Mouse (Mus musculus): ENCODE measurements around the gene Gemin4. TPM values are rescaled to one million over a fixed set of nuclear protein-coding genes. Genes with fewer than 3 reads are reported as not detected.

Gemin4 gene
- total RNA-seq, 1 experiment: 34.0 TPM

- no peak for TF ChIP-seq MAFK (IDR thresholded peaks at IDR 0.05; ENCODE audit: insufficient read depth, low read depth, low read length)
- TF ChIP-seq ZNF384 (IDR thresholded peaks at IDR 0.05; ENCODE audit: low read depth, low read length): no peak
- TF ChIP-seq HCFC1 (IDR thresholded peaks at IDR 0.05; ENCODE audit: borderline replicate concordance, insufficient read depth, low read length): no peak
- Histone ChIP-seq H3K9ac (ENCODE audit: insufficient read depth, low read depth, low read length, poor library complexity, severe bottlenecking) (peak overlapping the region; percentile 76), H3K27ac (ENCODE audit: insufficient read depth, low read depth, low read length, poor library complexity, severe bottlenecking) (no peak overlapping the region), H3K4me3 (ENCODE audit: insufficient read depth in 1 of 2, low read depth in 1 of 2, low read length in 2 of 2, poor library complexity in 1 of 2, severe bottlenecking in 1 of 2) (peak overlapping the region; percentile 83 to 97), H3K9me3 (ENCODE audit: control insufficient read depth, insufficient read depth, low read depth, low read length) (no peaks in the 10 kb centered on the region), H3K36me3 (ENCODE audit: control insufficient read depth, insufficient read depth, low read length, poor library complexity, severe bottlenecking) (no peaks in the 10 kb centered on the region; the same call in 1 of the 2 replicates), H3K4me1 (ENCODE audit: control insufficient read depth in 2 of 2, insufficient read depth in 2 of 2, low read length in 2 of 2, poor library complexity in 1 of 2) (0 out of 4 replicates have a peak, but pooled peaks cover 0 to 2% of the 10 kb centered on the region in 2 experiments)
- DNase-seq (ENCODE audit: low read depth, low spot score): peak; percentile 30
- in situ Hi-C loops (cut with MboI; ENCODE audit: low sequenced_read_pairs in 2 of 2, unreplicated experiment in 2 of 2): loop anchor here in 1 of 2 experiments (10.0 kb wide), 1 partner anchor 94 kb away; no protein-coding TSS in a partner anchor
Measured at GRCm38 (mm10) chr11:76178726-76179494, 38.6 kb downstream of the Gemin4 start.

DNA sequence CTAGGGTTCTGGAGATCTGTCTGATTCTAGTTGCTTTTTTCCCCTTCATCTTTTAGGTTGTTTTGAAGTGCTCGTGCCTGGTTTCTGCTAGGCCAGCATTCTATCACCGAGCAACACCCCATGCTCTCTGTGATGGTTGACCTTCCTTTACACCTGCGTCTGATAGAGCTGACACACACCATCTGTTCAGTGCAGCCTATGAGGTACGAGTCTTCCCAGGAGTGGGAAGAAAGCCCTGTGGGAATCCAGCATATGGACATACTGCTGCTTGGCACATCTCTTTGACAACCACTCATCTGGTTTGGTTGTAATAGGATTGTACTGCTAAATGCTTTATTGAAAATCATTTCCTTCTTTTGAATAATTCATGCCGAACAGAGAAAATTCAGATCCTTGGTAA, 47.3 kb downstream of the Gemin4 start:
- DNase-seq (ENCODE audit: low read depth, low spot score): no peak
- H3K4me3 ChIP-seq (ENCODE audit: insufficient read depth in 1 of 2, low read depth in 1 of 2, low read length in 2 of 2, poor library complexity in 1 of 2, severe bottlenecking in 1 of 2): no peak overlapping the region
- in situ Hi-C loops (cut with MboI; ENCODE audit: low sequenced_read_pairs in 2 of 2, unreplicated experiment in 2 of 2): loop anchor here in 1 of 2 experiments (10.0 kb wide), 1 partner anchor 85 kb away; no protein-coding TSS in a partner anchor
- H3K9me3 ChIP-seq (ENCODE audit: control insufficient read depth, insufficient read depth, low read depth, low read length): no peaks in the 10 kb centered on the region
- H3K36me3 ChIP-seq (ENCODE audit: control insufficient read depth, insufficient read depth, low read length, poor library complexity, severe bottlenecking): 0 out of 2 replicates have a peak, but pooled peaks cover 3% of the 10 kb centered on the region
- TF ChIP-seq MAFK (IDR thresholded peaks at IDR 0.05; ENCODE audit: insufficient read depth, low read depth, low read length): no peak
- no peak for TF ChIP-seq HCFC1 (IDR thresholded peaks at IDR 0.05; ENCODE audit: borderline replicate concordance, insufficient read depth, low read length)
- TF ChIP-seq ZC3H11A (IDR thresholded peaks at IDR 0.05; ENCODE audit: borderline replicate concordance, low read depth, low read length): no peak
- TF ChIP-seq CHD2 (IDR thresholded peaks at IDR 0.05; ENCODE audit: low read depth, low read length): no peak
- H3K9ac ChIP-seq (ENCODE audit: insufficient read depth, low read depth, low read length, poor library complexity, severe bottlenecking): no peak overlapping the region
- no peak overlapping the region for H3K27ac ChIP-seq (ENCODE audit: insufficient read depth, low read depth, low read length, poor library complexity, severe bottlenecking)
- H3K4me1 ChIP-seq (ENCODE audit: control insufficient read depth in 2 of 2, insufficient read depth in 2 of 2, low read length in 2 of 2, poor library complexity in 1 of 2): no peaks in the 10 kb centered on the region

DNA sequence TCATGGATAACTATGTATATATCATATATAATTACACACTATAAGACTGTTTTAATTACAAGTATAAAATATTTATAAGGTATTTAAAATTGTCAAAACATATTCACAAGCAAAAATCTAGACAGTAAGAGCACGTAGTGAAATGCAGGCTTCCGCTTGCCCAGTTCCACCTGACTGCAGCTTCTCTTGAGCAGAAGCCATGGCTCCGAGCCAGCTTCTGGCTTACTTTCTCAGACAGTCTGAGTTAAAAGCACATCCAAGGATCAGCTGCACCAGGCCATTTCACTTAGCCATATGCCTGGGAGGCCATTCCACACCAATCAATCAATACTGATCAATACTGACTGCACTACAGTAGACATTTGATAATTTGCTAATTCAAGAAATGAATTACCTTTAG, 48.5 kb downstream of the Gemin4 start:
- TF ChIP-seq ZC3H11A (IDR thresholded peaks at IDR 0.05; ENCODE audit: borderline replicate concordance, low read depth, low read length) (no peak), ZNF384 (IDR thresholded peaks at IDR 0.05; ENCODE audit: low read depth, low read length) (no peak), CHD2 (IDR thresholded peaks at IDR 0.05; ENCODE audit: low read depth, low read length) (no peak), MAFK (IDR thresholded peaks at IDR 0.05; ENCODE audit: insufficient read depth, low read depth, low read length) (no peak), HCFC1 (IDR thresholded peaks at IDR 0.05; ENCODE audit: borderline replicate concordance, insufficient read depth, low read length) (no peak)
- Histone ChIP-seq H3K9ac (ENCODE audit: insufficient read depth, low read depth, low read length, poor library complexity, severe bottlenecking) (no peak overlapping the region), H3K27ac (ENCODE audit: insufficient read depth, low read depth, low read length, poor library complexity, severe bottlenecking) (no peak overlapping the region), H3K4me1 (ENCODE audit: control insufficient read depth in 2 of 2, insufficient read depth in 2 of 2, low read length in 2 of 2, poor library complexity in 1 of 2) (no peaks in the 10 kb centered on the region), H3K4me3 (ENCODE audit: insufficient read depth in 1 of 2, low read depth in 1 of 2, low read length in 2 of 2, poor library complexity in 1 of 2, severe bottlenecking in 1 of 2) (no peak overlapping the region), H3K36me3 (ENCODE audit: control insufficient read depth, insufficient read depth, low read length, poor library complexity, severe bottlenecking) (0 out of 2 replicates have a peak, but pooled peaks cover 3% of the 10 kb centered on the region), H3K9me3 (ENCODE audit: control insufficient read depth, insufficient read depth, low read depth, low read length) (no peaks in the 10 kb centered on the region)
- DNase-seq (ENCODE audit: low read depth, low spot score): no peak
- in situ Hi-C loops (cut with MboI; ENCODE audit: low sequenced_read_pairs in 2 of 2, unreplicated experiment in 2 of 2): no loop called here

DNA sequence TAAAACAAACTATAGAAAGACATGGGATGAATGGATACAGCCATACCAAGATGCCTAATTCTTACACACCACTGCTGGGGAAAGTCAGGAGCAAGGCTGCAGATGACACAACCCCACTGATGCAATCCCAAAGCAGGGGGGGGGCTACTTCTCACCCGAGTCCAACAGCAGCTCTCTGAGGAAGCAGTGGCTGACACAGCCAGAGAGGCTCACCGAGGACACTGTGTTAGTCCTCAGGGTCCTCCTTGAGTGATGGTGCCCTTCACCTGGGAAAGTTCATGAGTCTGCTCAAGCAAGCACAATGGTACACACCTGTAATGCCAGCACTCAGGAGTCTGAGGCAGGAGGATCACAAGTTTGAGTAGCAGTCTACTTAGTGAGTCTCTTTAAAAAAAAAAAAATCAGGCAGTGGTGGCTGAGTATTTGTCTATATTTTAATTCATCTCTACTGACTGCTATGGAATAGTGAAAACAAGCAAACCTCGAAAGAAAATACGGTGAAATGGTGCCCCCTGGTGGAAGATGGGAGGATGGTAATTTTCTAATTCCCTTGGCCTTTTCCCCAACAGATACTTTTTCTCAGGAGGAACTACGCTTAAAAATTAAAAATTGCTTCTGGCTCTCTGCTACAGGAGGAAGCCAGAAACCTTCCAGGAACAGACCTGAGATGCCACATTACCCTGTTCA, 50.2 kb downstream of the Gemin4 start:
- no peak overlapping the region for H3K9ac ChIP-seq (ENCODE audit: insufficient read depth, low read depth, low read length, poor library complexity, severe bottlenecking)
- in situ Hi-C loops (cut with MboI; ENCODE audit: low sequenced_read_pairs in 2 of 2, unreplicated experiment in 2 of 2): no loop called here
- DNase-seq (ENCODE audit: low read depth, low spot score): peak; percentile 65
- TF ChIP-seq MAFK (IDR thresholded peaks at IDR 0.05; ENCODE audit: insufficient read depth, low read depth, low read length) (no peak), ZC3H11A (IDR thresholded peaks at IDR 0.05; ENCODE audit: borderline replicate concordance, low read depth, low read length) (peak; percentile 97), CHD2 (IDR thresholded peaks at IDR 0.05; ENCODE audit: low read depth, low read length) (no peak)
- H3K36me3 ChIP-seq (ENCODE audit: control insufficient read depth, insufficient read depth, low read length, poor library complexity, severe bottlenecking): no peaks in the 10 kb centered on the region
- H3K27ac ChIP-seq (ENCODE audit: insufficient read depth, low read depth, low read length, poor library complexity, severe bottlenecking): no peak overlapping the region
- no peaks in the 10 kb centered on the region for H3K4me1 ChIP-seq (ENCODE audit: control insufficient read depth in 2 of 2, insufficient read depth in 2 of 2, low read length in 2 of 2, poor library complexity in 1 of 2)
- H3K9me3 ChIP-seq (ENCODE audit: control insufficient read depth, insufficient read depth, low read depth, low read length): no peaks in the 10 kb centered on the region
- no peak overlapping the region for H3K4me3 ChIP-seq (ENCODE audit: insufficient read depth in 1 of 2, low read depth in 1 of 2, low read length in 2 of 2, poor library complexity in 1 of 2, severe bottlenecking in 1 of 2)
